Comparison of ENCODE assay signal across 14 mouse cellular contexts in the genomic region with DNA sequence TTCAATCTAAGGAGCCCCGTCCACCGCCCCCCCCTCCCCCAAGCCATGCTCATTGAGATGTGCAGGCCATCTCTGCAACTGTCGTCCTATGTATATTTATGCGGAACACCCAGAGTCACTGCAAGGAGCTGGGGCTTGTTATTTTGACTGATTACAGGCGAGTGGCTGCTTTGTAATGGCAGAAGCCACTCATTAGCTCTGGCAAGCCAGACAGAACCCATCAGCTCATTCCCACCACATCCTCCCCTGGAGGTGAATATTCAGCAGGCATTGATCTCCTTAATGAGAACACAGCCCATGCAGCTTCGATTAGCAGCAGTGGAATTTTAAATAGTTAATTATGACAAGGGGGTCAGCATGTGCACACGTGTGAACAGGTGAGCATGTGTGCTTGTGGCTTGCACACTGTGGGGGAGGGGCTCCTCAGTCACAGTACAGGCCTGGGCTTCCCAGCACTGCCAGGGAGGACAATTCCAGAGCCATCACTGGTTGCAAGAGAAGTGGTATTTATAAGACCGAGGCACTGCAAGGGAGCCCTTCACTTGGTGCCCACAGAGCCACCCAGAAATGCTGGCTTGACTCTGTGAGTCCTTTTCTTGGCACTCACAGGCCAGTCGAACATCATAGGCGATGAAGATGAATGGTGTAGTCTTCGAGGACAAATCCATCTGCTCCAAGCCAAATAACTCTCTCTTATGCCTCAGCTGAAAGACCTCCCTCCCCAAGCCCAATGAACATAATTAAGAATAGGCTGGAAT.
DNase-seq lines count a peak whose midpoint lies in the region; ATAC-seq and TF ChIP-seq lines count a peak whose summit lies in the region.
"Had no signal": no experiment of that assay in that cellular context is flagged by ENCODE, and none has a peak within 500 bp of the region (broad histone marks: within the 10 kb centered on the region; RNA-seq: fewer than 3 reads in every experiment).

No protein-coding gene starts in this region.

- H3K9ac ChIP-seq in hindbrain, embryonic 14.5 days: no peak overlapping the region
- H3K9ac ChIP-seq in midbrain, postnatal 0 days (replicated peaks; ENCODE audit: low read length, poor library complexity, severe bottlenecking): no peak overlapping the region
- H3K9ac ChIP-seq in intestine, embryonic 15.5 days: no peak overlapping the region
- H3K9ac ChIP-seq: limb, embryonic 15.5 days; lung, embryonic 14.5 days had no signal

- H3K36me3 ChIP-seq in embryonic facial prominence, embryonic 10.5 days (replicated peaks): no peaks in the 10 kb centered on the region
- H3K36me3 ChIP-seq in hindbrain, embryonic 14.5 days (replicated peaks; ENCODE audit: control insufficient read depth, insufficient read depth): no peaks in the 10 kb centered on the region
- H3K36me3 ChIP-seq in midbrain, postnatal 0 days (ENCODE audit: insufficient read depth, low read length): no peaks in the 10 kb centered on the region
- no peaks in the 10 kb centered on the region for H3K36me3 ChIP-seq in intestine, embryonic 15.5 days
- H3K36me3 ChIP-seq: limb, embryonic 15.5 days had no signal

- no peaks in the 10 kb centered on the region for H3K9me3 ChIP-seq in embryonic facial prominence, embryonic 10.5 days
- no peaks in the 10 kb centered on the region for H3K9me3 ChIP-seq in hindbrain, embryonic 14.5 days (ENCODE audit: control insufficient read depth, low read length)
- H3K9me3 ChIP-seq in midbrain, postnatal 0 days (ENCODE audit: low read length): no peaks in the 10 kb centered on the region
- H3K9me3 ChIP-seq in intestine, embryonic 15.5 days: no peaks in the 10 kb centered on the region
- H3K9me3 ChIP-seq: limb, embryonic 15.5 days had no signal

- peak; percentile 72; the same call in 1 of the 2 replicates for ATAC-seq in hindbrain, embryonic 14.5 days (ENCODE audit: low FRiP score)
- peak; percentile 52 for ATAC-seq in midbrain, postnatal 0 days (ENCODE audit: low FRiP score)
- ATAC-seq in intestine, embryonic 15.5 days: no peak

- peak; percentile 15 for DNase-seq in cerebellum, adult 9-11 months
- no peak for DNase-seq in cerebellum, adult 8-10 months
- DNase-seq in embryonic facial prominence, embryonic 10.5 days (ENCODE audit: low spot score): peak; percentile 40
- DNase-seq in hindbrain, embryonic 14.5 days (ENCODE audit: low spot score): no peak
- peak; percentile 12 for DNase-seq in midbrain, postnatal 0 days (ENCODE audit: low spot score)
- no peak for DNase-seq in ovary, postnatal 14 days (ENCODE audit: low spot score)
- no peak for DNase-seq in lung, adult 18-20 months
- DNase-seq: adrenal gland, postnatal 25 days; cerebellum, adult 11 months; heart, postnatal 36 days; kidney, adult 8-10 months; lung, embryonic 14.5 days had no signal

- H3K4me3 ChIP-seq in embryonic facial prominence, embryonic 10.5 days: no peak overlapping the region
- no peak overlapping the region for H3K4me3 ChIP-seq in hindbrain, embryonic 14.5 days (replicated peaks; ENCODE audit: low read length)
- no peak overlapping the region for H3K4me3 ChIP-seq in midbrain, postnatal 0 days (ENCODE audit: low read depth, low read length)
- H3K4me3 ChIP-seq in intestine, embryonic 15.5 days (replicated peaks): no peak overlapping the region
- H3K4me3 ChIP-seq: limb, embryonic 15.5 days had no signal

- no peaks in the 10 kb centered on the region for H3K27me3 ChIP-seq in embryonic facial prominence, embryonic 10.5 days (replicated peaks; ENCODE audit: low read depth, poor library complexity, severe bottlenecking)
- no peaks in the 10 kb centered on the region for H3K27me3 ChIP-seq in hindbrain, embryonic 14.5 days (ENCODE audit: control insufficient read depth, insufficient read depth, low read length)
- H3K27me3 ChIP-seq in midbrain, postnatal 0 days (ENCODE audit: insufficient read depth, low read length): no peaks in the 10 kb centered on the region
- H3K27me3 ChIP-seq in intestine, embryonic 15.5 days (replicated peaks): no peaks in the 10 kb centered on the region
- H3K27me3 ChIP-seq: limb, embryonic 15.5 days had no signal

- H3K27ac ChIP-seq in embryonic facial prominence, embryonic 10.5 days (replicated peaks): no peak overlapping the region
- H3K27ac ChIP-seq in hindbrain, embryonic 14.5 days: no peak overlapping the region
- H3K27ac ChIP-seq in midbrain, postnatal 0 days (ENCODE audit: low read depth, low read length): no peak overlapping the region
- H3K27ac ChIP-seq in intestine, embryonic 15.5 days: no peak overlapping the region
- H3K27ac ChIP-seq: limb, embryonic 15.5 days had no signal

- WGBS in embryonic facial prominence, embryonic 10.5 days: 50% methylated on average over 11 of the region's 11 CpGs
- 46% methylated on average over 11 of the region's 11 CpGs for WGBS in hindbrain, embryonic 14.5 days
- 51% methylated on average over 11 of the region's 11 CpGs for WGBS in midbrain, postnatal 0 days
- WGBS in intestine, embryonic 15.5 days: 69% methylated on average over 11 of the region's 11 CpGs

- no peak for TF ChIP-seq CTCF in midbrain, postnatal 0 days (IDR thresholded peaks at IDR 0.05)

- H3K4me2 ChIP-seq in hindbrain, embryonic 14.5 days (replicated peaks): no peak overlapping the region
- no peak overlapping the region for H3K4me2 ChIP-seq in midbrain, postnatal 0 days (ENCODE audit: low read depth, low read length, poor library complexity, severe bottlenecking)
- no peak overlapping the region for H3K4me2 ChIP-seq in intestine, embryonic 15.5 days (replicated peaks)
- H3K4me2 ChIP-seq: limb, embryonic 15.5 days; lung, embryonic 14.5 days had no signal

- H3K4me1 ChIP-seq in embryonic facial prominence, embryonic 10.5 days: peaks cover 24% of the 10 kb centered on the region
- no peaks in the 10 kb centered on the region; the same call in 1 of the 2 replicates for H3K4me1 ChIP-seq in hindbrain, embryonic 14.5 days (replicated peaks; ENCODE audit: control insufficient read depth, insufficient read depth, low read length)
- H3K4me1 ChIP-seq in midbrain, postnatal 0 days (ENCODE audit: insufficient read depth, low read length): no peaks in the 10 kb centered on the region
- no peaks in the 10 kb centered on the region for H3K4me1 ChIP-seq in intestine, embryonic 15.5 days (replicated peaks)
- H3K4me1 ChIP-seq: limb, embryonic 15.5 days had no signal

Comparison
In these comparisons a context has a peak if more than half of its experiments do, and no peak if none do; other contexts are left out.
1. DNase-seq: peak in cerebellum, adult 9-11 months (single experiment), embryonic facial prominence, embryonic 10.5 days (single experiment) and midbrain, postnatal 0 days (single experiment); none in cerebellum, adult 8-10 months (single experiment), hindbrain, embryonic 14.5 days (single experiment), ovary, postnatal 14 days (single experiment) and lung, adult 18-20 months (0 of 2).